Mouse (Mus musculus): ENCODE measurements around the gene H2-M3. TPM values are rescaled to one million over a fixed set of nuclear protein-coding genes. Genes with fewer than 3 reads are reported as not detected.

Gene H2-M3
- polyA plus RNA-seq, 1 experiment from 2014 or later: 2.9 TPM

DNA sequence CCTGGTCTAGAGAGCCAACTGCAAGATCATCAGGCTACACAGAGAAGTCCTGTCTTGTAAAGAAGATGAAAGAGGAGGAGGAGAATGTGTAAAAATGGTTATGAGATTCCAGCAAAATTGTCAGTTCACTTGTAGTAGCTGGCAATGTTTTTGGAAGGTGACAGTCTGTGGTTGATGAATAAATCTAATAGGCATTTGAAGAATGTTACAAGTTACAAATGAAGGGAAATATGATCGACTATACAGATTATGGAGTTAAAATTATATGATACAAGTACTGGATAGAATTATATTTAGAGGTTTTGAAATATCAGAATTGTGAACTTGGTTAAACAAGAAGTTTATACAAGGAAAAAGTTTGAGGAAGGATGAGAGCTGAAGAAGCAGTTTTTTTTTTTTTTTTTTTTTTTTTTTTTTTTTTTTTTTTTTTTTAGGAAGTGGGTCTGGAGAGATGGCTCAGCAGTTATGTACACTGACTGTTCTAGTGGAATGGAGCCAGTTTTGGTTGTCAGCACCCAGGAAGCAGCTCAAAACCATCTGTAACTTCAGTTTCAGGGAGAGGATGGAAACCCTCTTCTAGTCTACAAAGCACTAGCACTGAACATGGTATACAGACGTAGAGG is 5.7 kb downstream of the H2-M3 start:
- no peak overlapping the region for H3K9ac ChIP-seq (replicated peaks; ENCODE audit: low read depth, low read length)
- 79% methylated on average over 2 of the region's 2 CpGs for WGBS
- H3K4me2 ChIP-seq (replicated peaks; ENCODE audit: low read depth, low read length): no peak overlapping the region
- no peaks in the 10 kb centered on the region for H3K36me3 ChIP-seq (ENCODE audit: control insufficient read depth, insufficient read depth, low read length)
- no peaks in the 10 kb centered on the region for H3K9me3 ChIP-seq (ENCODE audit: control insufficient read depth, low read depth, low read length)
- H3K27me3 ChIP-seq (ENCODE audit: control insufficient read depth, insufficient read depth, low read length): no peaks in the 10 kb centered on the region
- H3K4me3 ChIP-seq (ENCODE audit: low read depth, low read length): no peak overlapping the region
- no peaks in the 10 kb centered on the region for H3K4me1 ChIP-seq (ENCODE audit: control insufficient read depth, insufficient read depth, low read length)
- H3K27ac ChIP-seq (ENCODE audit: low read length): no peak overlapping the region
- ATAC-seq (ENCODE audit: insufficient number of reproducible peaks, insufficient read depth, low FRiP score, low read depth): no peak

DNA sequence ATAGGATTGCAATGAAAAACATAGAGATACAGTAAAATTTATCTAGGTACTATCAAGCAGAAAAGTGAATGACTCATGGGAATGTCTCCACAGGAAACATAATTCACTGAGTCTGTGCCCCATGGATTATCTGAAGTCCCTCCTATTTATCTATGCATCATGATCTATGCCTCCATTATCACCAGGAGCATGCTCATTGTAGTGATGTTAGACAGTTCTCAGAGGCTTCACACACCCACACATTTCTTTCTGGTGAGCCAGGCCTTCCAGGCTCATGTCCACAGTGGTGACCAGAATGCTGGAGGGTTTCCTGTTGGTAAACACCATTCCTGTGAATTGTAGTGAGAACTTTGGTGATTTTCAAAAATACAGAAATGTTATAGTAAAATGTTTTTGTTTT is 6.6 kb downstream of the H2-M3 start:
- Histone ChIP-seq H3K4me3 (ENCODE audit: low read depth, low read length) (no peak overlapping the region), H3K4me2 (replicated peaks; ENCODE audit: low read depth, low read length) (no peak overlapping the region), H3K27me3 (ENCODE audit: control insufficient read depth, insufficient read depth, low read length) (no peaks in the 10 kb centered on the region), H3K4me1 (ENCODE audit: control insufficient read depth, insufficient read depth, low read length) (no peaks in the 10 kb centered on the region), H3K27ac (ENCODE audit: low read length) (no peak overlapping the region), H3K9me3 (ENCODE audit: control insufficient read depth, low read depth, low read length) (no peaks in the 10 kb centered on the region), H3K36me3 (ENCODE audit: control insufficient read depth, insufficient read depth, low read length) (no peaks in the 10 kb centered on the region), H3K9ac (replicated peaks; ENCODE audit: low read depth, low read length) (no peak overlapping the region)
- no peak for ATAC-seq (ENCODE audit: insufficient number of reproducible peaks, insufficient read depth, low FRiP score, low read depth)

DNA sequence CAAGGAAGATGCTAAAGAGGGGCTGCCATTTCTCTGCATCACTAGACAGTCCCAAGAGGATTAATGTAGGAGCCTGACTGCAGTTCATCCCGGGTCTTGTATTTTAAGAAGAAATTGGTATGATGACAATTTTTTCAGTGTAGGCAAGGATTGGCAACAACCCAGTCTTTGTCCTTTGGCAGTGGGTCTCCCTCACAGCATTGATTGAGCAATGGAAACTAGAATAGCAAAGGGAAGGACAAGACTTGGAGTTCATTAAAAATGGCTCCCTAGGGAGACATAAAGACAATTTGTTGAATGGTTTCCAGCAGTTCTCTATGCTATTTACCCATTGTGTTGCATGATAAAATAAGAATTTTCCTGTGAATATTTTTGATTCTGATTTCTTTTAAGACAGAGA is 10.3 kb downstream of the H2-M3 start:
- no peak overlapping the region for H3K4me2 ChIP-seq (replicated peaks; ENCODE audit: low read depth, low read length)
- H3K9ac ChIP-seq (replicated peaks; ENCODE audit: low read depth, low read length): no peak overlapping the region
- ATAC-seq (ENCODE audit: insufficient number of reproducible peaks, insufficient read depth, low FRiP score, low read depth): no peak
- no peaks in the 10 kb centered on the region for H3K9me3 ChIP-seq (ENCODE audit: control insufficient read depth, low read depth, low read length)
- H3K4me3 ChIP-seq (ENCODE audit: low read depth, low read length): no peak overlapping the region
- no peaks in the 10 kb centered on the region for H3K27me3 ChIP-seq (ENCODE audit: control insufficient read depth, insufficient read depth, low read length)
- H3K36me3 ChIP-seq (ENCODE audit: control insufficient read depth, insufficient read depth, low read length): no peaks in the 10 kb centered on the region
- no peaks in the 10 kb centered on the region for H3K4me1 ChIP-seq (ENCODE audit: control insufficient read depth, insufficient read depth, low read length)
- no peak overlapping the region for H3K27ac ChIP-seq (ENCODE audit: low read length)
- WGBS: 86% methylated on average over 1 of the region's 1 CpGs

DNA sequence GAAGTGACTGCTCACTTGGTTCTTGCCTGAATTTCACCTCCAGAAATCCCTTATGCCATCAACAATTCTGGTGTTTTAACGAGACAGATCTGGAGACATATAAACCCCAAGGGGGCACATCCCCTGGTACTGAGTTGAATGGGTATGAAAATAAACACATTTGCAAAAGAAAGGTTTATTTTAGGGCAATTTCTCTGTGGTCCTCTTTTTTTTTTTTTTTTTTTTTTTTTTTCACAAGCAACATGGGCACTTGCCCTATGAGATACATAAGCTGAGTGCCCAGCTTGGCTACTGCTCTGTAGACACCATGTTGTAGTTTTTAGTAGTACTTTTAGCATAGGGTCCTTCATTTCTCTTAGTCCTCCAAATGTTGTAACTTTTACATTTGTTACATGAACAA is 13.3 kb downstream of the H2-M3 start, which contains the start of gene Olfr99:
TSS of gene Olfr99 (minus strand) at position 101 of the 400 bp plus-strand sequence.
- Histone ChIP-seq H3K9me3 (ENCODE audit: control insufficient read depth, low read depth, low read length) (no peaks in the 10 kb centered on the region), H3K9ac (replicated peaks; ENCODE audit: low read depth, low read length) (no peak within 1 kb of the TSS), H3K4me3 (ENCODE audit: low read depth, low read length) (no peak within 1 kb of the TSS), H3K27ac (ENCODE audit: low read length) (no peak within 1 kb of the TSS), H3K36me3 (ENCODE audit: control insufficient read depth, insufficient read depth, low read length) (no peaks in the 10 kb centered on the region), H3K4me1 (ENCODE audit: control insufficient read depth, insufficient read depth, low read length) (no peaks in the 10 kb centered on the region), H3K4me2 (replicated peaks; ENCODE audit: low read depth, low read length) (no peak within 1 kb of the TSS), H3K27me3 (ENCODE audit: control insufficient read depth, insufficient read depth, low read length) (no peaks in the 10 kb centered on the region)
- ATAC-seq (ENCODE audit: insufficient number of reproducible peaks, insufficient read depth, low FRiP score, low read depth): no peak
- WGBS: 75% methylated on average over 1 of the region's 1 CpGs

DNA sequence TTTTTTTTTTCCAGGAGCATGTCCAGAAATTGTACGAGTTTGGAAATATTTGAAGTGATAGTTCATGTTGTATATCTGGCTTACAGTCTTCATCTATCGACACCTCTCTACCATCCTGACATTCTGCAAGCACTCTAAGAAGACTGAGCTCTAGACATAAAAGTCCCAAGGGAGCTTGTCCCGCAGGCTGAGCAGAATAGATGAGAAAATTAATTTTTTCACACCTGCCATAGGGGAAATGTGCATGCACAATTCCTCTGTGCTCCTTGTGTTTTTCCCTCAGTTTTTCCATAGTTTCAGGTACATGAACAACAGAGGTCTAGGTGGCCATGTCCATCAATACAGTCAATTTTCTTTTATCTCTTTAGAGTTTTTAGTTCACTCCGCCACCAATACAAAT is 34.2 kb downstream of the H2-M3 start, which contains the start of gene Olfr101:
TSS of gene Olfr101 (minus strand) at position 101 of the 400 bp plus-strand sequence.
- Histone ChIP-seq H3K9ac (replicated peaks; ENCODE audit: low read depth, low read length) (no peak within 1 kb of the TSS), H3K36me3 (ENCODE audit: control insufficient read depth, insufficient read depth, low read length) (no peaks in the 10 kb centered on the region), H3K27me3 (ENCODE audit: control insufficient read depth, insufficient read depth, low read length) (no peaks in the 10 kb centered on the region), H3K4me1 (ENCODE audit: control insufficient read depth, insufficient read depth, low read length) (no peaks in the 10 kb centered on the region), H3K9me3 (ENCODE audit: control insufficient read depth, low read depth, low read length) (no peaks in the 10 kb centered on the region), H3K4me2 (replicated peaks; ENCODE audit: low read depth, low read length) (no peak within 1 kb of the TSS), H3K27ac (ENCODE audit: low read length) (no peak within 1 kb of the TSS), H3K4me3 (ENCODE audit: low read depth, low read length) (no peak within 1 kb of the TSS)
- WGBS: 80% methylated on average over 4 of the region's 4 CpGs
- no peak for ATAC-seq (ENCODE audit: insufficient number of reproducible peaks, insufficient read depth, low FRiP score, low read depth)

DNA sequence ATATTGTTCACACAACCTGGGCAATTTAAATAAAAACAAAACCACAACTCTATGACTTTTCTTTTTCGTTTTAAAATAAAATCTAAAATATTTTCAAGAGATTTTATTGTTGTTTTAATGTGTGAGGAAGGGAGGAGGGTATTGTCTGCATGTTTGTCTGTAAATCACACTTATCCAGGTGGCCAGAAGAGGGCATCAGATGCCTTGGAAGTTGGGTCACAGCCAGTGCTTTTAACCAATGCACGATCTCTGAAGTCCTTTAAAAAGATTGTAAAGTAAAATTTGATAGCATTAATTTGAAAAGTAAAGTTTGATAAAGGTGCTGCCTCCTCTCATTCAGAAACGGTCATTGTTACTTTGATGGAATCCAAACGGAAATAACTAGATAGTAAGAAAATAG is 38.5 kb downstream of the H2-M3 start:
- no peak for ATAC-seq (ENCODE audit: insufficient number of reproducible peaks, insufficient read depth, low FRiP score, low read depth)
- Histone ChIP-seq H3K27ac (ENCODE audit: low read length) (no peak overlapping the region), H3K9ac (replicated peaks; ENCODE audit: low read depth, low read length) (no peak overlapping the region), H3K36me3 (ENCODE audit: control insufficient read depth, insufficient read depth, low read length) (no peaks in the 10 kb centered on the region), H3K27me3 (ENCODE audit: control insufficient read depth, insufficient read depth, low read length) (no peaks in the 10 kb centered on the region), H3K4me3 (ENCODE audit: low read depth, low read length) (no peak overlapping the region), H3K9me3 (ENCODE audit: control insufficient read depth, low read depth, low read length) (no peaks in the 10 kb centered on the region), H3K4me2 (replicated peaks; ENCODE audit: low read depth, low read length) (no peak overlapping the region), H3K4me1 (ENCODE audit: control insufficient read depth, insufficient read depth, low read length) (no peaks in the 10 kb centered on the region)
- WGBS: 35% methylated on average over 4 of the region's 4 CpGs

DNA sequence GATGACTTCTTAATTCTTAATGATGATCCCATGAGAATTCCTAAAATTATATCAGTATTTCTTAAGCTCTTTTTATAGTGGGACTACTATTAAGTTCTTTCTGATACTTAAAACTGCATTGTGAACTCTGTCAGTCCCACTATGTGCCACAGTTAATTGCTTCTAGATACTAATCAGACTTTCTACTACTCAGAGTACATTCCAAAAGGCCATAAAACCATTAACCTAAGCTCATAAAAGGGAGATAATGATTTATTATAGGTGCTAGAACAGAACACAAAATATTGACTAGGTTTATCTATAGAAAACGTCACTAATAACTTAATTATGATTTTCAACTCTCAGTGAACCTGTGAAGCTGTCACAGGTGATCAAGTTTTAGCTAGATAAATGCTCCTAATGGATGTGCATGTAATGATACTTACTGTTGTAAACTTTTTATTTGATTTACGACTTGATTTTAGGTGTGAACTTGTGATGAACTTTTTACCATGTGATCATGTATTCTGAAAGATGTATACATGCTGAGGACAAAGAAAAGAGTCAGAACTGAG is 40.2 kb downstream of the H2-M3 start:
- no peaks in the 10 kb centered on the region for H3K9me3 ChIP-seq (ENCODE audit: control insufficient read depth, low read depth, low read length)
- no peak overlapping the region for H3K9ac ChIP-seq (replicated peaks; ENCODE audit: low read depth, low read length)
- H3K4me1 ChIP-seq (ENCODE audit: control insufficient read depth, insufficient read depth, low read length): no peaks in the 10 kb centered on the region
- H3K27me3 ChIP-seq (ENCODE audit: control insufficient read depth, insufficient read depth, low read length): no peaks in the 10 kb centered on the region
- no peak overlapping the region for H3K27ac ChIP-seq (ENCODE audit: low read length)
- ATAC-seq (ENCODE audit: insufficient number of reproducible peaks, insufficient read depth, low FRiP score, low read depth): no peak
- H3K36me3 ChIP-seq (ENCODE audit: control insufficient read depth, insufficient read depth, low read length): no peaks in the 10 kb centered on the region
- WGBS: 28% methylated on average over 2 of the region's 2 CpGs
- no peak overlapping the region for H3K4me3 ChIP-seq (ENCODE audit: low read depth, low read length)
- no peak overlapping the region for H3K4me2 ChIP-seq (replicated peaks; ENCODE audit: low read depth, low read length)

DNA sequence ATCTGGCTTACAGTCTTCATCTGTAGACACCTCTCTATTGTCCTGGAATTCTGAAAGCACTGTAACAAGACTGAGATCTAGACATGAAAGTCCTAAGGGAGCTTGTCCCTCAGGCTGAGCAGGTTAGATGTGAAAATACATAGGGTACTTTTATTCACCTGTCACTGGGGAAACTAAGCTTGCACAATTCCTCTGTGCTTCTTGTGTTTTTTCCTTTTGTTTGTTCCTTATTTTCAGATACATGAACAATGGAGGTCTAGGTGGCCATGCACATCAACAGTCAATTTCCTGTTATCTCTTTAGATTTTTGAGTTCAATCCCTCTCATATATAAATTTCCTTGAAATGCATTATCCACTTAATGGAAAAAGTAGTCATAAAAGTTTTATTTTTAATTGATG is 46.9 kb downstream of the H2-M3 start, which contains the start of gene Olfr102:
TSS of gene Olfr102 (minus strand) at position 101 of the 400 bp plus-strand sequence.
- Histone ChIP-seq H3K36me3 (ENCODE audit: control insufficient read depth, insufficient read depth, low read length) (no peaks in the 10 kb centered on the region), H3K9me3 (ENCODE audit: control insufficient read depth, low read depth, low read length) (no peaks in the 10 kb centered on the region), H3K27ac (ENCODE audit: low read length) (no peak within 1 kb of the TSS), H3K4me1 (ENCODE audit: control insufficient read depth, insufficient read depth, low read length) (no peaks in the 10 kb centered on the region), H3K9ac (replicated peaks; ENCODE audit: low read depth, low read length) (no peak within 1 kb of the TSS), H3K4me2 (replicated peaks; ENCODE audit: low read depth, low read length) (no peak within 1 kb of the TSS), H3K4me3 (ENCODE audit: low read depth, low read length) (no peak within 1 kb of the TSS), H3K27me3 (ENCODE audit: control insufficient read depth, insufficient read depth, low read length) (no peaks in the 10 kb centered on the region)
- ATAC-seq (ENCODE audit: insufficient number of reproducible peaks, insufficient read depth, low FRiP score, low read depth): no peak

Measured in stomach, embryonic 14.5 days (tissue).